Mouse (Mus musculus) CD4-positive, CD25-positive, alpha-beta regulatory T cell, adult 9 weeks (primary cell): ENCODE measurements around the gene Gbp8. TPM values are rescaled to one million over a fixed set of nuclear protein-coding genes. Genes with fewer than 3 reads are reported as not detected.

Source experiments
- polyA plus RNA-seq: library from polyadenylated mRNA; unstranded; fragments of 100-300 nt; shearing (Covaris generic); gene quantifications from one replicate; pipeline ENCODE4 v1.2.1, GENCODE M21; 2017

Gbp8 gene
- polyA plus RNA-seq: 105 TPM

GRCm38 (mm10) chr5:105139409-105140088 is at the start of gene Gbp8, which contains the start of the genes Gbp9 and Gbp4:
Gene Gbp8 (minus strand): TSS chr5:105139540.
Gene Gbp9 (minus strand): TSS chr5:105139539.
Gene Gbp4 (minus strand): TSS chr5:105139586.

GRCm38 (mm10) chr5:104982535-104982934 is 156.8 kb downstream of the Gbp8 start, which contains the start of gene Abcg3:
Gene Abcg3 (minus strand): TSS chr5:104982718.

Other genes starting within 250 kb of the Gbp8 start
- 34.6 TPM for gene Abcg3, start 156.8 kb downstream of the Gbp8 start, polyA plus RNA-seq
- 202 TPM for gene Gbp9, start within 50 bp of the Gbp8 start, polyA plus RNA-seq
- gene Gbp4, start within 50 bp of the Gbp8 start, polyA plus RNA-seq: 315 TPM
- 105 TPM for gene Gbp10, start 100.0 kb upstream of the Gbp8 start, polyA plus RNA-seq
- gene Gm43302, start 154.2 kb upstream of the Gbp8 start, polyA plus RNA-seq: 13.1 TPM
- gene Gbp6, start 154.2 kb upstream of the Gbp8 start, polyA plus RNA-seq: 239 TPM